Mouse (Mus musculus): ENCODE data around the gene Dtl. TPM values are rescaled to one million over a fixed set of nuclear protein-coding genes. Genes with fewer than 3 reads are reported as not detected.

Dtl gene
- polyA plus RNA-seq, 1 experiment from 2014 or later, result 38.8 TPM

DNA sequence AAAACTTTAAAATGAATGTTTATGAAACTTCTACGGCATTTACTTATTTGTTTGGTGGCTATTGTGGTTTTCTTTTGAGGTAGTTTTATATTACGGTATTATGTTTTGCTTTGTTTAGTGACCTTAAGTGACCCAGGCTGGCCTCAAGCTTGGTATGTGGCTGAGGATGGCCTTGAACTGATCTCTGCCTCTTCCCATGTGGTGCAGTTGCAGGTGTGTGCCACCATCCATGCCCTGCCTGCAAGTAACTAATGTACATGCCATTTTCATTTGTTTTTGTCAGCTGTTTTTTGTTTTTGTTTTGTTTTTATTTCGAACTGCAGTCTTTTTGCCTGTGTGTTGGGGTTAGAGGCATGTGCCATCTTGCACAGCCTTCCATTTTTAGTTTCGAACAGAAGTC, 6.3 kb upstream of the Dtl start:
- DNase-seq (ENCODE audit: low spot score), result no peak

DNA sequence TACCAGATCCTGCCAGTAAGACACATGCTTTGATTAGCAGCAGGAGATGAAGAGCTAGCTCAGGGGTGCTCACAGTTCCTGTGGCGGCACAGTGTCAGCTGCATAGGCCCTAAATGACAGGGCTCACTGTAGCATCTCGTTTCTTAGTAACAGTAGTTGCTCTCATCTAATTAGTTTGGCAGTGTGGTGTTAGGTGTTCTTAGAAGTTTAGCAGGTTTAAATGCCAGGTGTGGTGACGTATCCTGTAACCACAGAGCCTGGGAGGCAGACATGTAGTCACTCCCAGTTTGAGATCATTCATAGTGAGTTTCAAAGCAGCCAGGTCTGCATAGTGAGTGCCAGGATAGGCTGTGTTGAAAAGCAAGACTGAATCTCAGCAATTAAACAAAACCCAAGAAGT, 4.2 kb upstream of the Dtl start:
- DNase-seq (ENCODE audit: low spot score), result peak; percentile 54

DNA sequence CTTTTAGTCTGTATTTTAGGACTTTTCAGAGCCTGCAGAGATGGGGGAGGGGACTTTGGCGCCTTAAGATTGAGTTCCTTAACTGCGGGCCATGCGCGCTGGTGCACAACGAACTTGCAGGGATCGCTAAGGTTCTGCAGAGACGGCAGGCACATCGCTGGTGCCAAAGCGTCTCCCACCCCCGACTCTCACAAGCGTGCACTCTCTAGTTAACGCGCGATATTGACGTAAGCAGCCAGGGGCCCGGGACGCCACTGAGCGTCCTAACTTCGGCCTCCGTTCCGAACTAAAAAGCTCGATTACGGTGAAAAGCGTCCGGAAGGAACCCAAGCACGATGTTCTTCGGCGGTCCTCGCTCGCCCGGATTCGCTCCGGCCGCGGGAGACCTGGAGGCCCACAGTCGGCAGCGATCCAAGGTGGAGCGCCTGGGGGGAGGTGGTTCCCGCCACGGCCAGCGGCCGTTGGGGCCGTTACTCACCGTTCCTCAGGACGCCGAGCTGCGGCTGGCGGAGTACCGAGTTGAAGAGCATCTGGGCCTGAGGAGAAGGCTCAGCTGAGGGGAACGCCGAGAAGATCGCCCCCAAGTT, 380 bp downstream of the Dtl start:
- peak; percentile 78 for DNase-seq (ENCODE audit: low spot score)

DNA sequence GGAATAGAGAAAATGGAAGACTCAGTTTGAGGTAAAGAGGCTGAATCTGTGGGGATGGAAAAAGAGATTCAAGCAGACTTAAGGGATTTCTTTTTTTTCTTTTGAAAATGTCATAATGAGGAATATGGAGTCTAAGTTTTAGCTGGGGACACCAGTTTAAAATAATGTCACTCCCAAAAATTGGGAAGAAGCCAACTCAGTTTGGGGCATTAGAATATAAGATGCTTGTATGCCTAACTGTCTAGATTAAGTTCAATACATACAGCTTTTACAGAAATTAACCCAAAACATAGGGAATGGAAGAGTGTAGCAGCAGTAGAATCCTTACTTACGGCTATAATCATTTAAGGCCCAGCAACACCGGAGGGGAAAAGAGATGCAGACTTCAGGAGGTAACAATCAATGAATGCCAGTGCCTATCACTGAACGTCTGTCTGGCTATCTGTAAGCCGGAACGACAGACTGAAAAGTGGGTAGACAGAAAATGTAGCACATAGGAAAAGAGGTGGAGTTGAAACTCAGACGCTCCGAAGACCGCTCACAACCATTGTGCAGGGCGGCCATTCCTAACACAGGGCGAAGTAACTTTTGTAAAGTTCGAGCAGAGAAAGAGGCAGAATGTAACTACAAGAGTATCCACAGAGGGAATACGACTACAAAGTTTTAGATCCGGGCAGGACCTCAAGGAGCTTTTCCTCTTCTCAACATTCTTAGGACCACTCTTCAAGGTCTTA, 1.3 kb downstream of the Dtl start:
- DNase-seq (ENCODE audit: low spot score), result peak; percentile 46

DNA sequence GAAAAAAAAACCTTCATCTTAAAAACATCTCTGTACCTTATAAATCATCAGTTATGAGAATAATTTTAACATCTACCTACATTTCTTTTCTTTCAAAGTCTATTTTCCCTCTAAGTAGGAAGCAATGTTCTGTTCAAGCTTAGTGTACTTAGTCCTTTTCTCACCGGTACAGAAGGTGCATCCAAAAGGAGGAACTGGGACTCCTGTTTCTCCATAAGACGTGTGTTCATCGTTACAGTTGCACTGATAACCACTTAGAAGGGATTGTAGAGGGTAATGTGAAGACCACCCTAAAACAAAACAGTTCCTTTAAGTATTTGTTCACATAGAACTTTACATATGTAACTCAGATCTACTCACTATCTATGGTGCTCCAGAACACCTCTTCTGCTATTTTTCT, 4.9 kb downstream of the Dtl start:
- no peak for DNase-seq (ENCODE audit: low spot score)

DNA sequence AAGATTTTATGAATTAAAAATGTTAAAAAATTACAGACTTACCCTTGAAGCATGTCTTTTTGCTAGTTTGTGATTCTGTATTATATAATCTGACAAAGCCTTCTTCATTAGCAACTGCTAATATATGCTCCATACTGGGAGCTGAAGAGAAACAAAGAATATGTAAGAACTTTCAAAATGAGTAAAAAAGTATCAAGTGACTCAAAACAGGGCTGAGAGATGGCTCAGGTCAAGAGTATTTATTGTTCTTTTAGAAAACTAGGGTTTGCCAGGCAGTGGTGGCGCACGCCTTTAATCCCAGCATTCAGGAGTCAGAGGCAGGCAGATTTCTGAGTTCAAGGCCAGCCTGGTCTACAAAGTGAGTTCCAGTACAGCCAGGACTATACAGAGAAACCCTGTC, 5.7 kb downstream of the Dtl start:
- DNase-seq (ENCODE audit: low spot score), result no peak

DNA sequence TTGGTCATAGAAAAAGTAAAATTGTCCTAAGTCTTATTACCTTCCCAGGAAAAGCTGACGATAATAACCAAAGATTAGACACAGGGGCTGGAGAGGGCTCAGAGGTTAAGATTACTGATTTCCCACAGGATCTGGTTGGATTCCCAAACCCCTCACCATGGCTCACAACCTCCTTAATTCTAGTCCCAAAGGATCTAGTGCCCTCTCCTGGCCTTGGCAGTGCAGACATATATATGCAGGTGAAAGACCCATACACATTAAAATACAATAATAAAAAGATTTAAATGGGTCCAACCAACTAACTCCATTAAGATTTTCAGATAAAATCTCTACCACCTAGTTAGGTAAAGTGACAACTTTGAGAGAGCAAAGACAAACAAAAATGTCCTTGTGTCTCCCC, 7.5 kb downstream of the Dtl start:
- peak; percentile 29 for DNase-seq (ENCODE audit: low spot score)

DNA sequence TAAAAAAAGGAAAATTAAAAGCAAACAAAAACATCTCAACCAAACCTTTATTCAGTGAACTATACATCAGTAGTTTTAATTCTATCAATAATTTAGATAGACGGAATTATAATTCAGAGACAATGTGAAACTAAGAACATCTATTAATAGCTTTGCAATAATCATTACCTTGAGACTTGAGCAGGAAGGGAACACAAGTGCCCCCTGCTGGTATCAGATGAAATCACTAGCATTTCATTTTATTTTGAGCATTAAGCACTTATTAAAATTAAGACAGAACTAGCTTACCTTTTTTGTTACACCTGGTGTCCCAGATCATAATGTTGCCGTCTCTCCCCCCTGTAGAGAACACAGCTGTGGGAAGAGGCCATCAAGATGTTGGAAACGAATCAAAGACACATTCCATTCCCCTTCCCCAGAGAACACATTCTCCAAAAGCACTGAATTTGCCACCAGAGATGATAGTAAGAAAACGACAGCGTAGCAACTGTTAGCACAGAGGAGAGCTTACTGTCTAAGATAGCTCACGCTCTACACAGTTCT, 12.4 kb downstream of the Dtl start:
- DNase-seq (ENCODE audit: low spot score), result peak; percentile 46

DNA sequence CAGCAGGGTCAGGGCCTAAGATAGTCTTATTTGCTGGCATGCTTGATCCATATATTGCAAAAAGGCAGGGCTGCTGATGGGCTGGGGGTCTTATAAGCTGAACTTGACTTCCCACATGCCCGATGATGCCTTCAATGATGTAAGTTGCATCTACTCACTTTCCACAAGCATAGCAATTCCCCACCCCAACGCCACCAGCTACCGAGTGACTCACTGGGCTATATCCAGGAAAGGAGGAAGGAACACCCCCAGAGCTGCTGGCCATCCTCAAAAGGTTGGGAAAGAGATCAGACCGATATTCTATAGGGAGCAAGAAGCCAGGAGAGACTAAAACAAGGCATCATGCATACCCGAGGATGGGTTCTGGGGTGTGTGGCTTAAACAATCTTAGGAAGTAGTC, 15.6 kb downstream of the Dtl start:
- no peak for DNase-seq (ENCODE audit: low spot score)

DNA sequence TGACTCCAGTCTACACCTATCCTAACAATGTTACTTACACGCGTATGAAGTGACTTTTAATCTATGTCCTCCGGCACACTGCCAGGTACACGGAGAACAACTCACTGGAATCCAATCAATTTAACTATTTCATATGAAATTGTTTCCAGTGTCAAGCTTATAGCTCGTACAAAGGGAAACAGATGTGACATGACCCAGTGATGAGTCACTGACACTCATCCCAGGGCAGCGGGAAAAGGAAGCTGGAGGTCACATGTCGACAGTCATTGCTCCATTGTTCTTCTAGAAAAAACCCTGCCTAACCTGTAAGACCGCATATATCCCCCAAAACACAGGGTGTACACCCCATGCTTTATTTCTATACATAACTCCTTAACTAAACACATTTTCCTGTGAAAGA, 18.2 kb downstream of the Dtl start:
- no peak for DNase-seq (ENCODE audit: low spot score)

DNA sequence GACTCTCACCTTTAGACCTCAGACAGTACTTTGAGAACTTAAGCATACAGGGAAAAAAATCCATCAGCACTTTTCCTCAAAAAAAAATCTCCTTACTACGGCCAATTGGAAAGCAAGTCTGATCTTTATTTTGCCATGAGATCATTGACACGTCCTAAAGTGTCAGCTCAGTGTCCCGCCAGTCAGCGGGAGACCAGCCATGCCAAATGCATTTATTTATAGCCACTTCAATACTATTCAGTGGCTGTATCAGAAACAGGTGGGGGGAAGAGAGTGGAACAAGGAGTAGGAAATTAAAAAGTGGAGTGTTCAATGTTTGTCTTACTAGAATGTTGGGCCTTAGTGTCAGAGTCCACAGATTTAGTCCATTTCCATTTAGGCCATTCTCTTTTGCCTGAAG, 24.6 kb downstream of the Dtl start:
- DNase-seq (ENCODE audit: low spot score), result no peak

DNA sequence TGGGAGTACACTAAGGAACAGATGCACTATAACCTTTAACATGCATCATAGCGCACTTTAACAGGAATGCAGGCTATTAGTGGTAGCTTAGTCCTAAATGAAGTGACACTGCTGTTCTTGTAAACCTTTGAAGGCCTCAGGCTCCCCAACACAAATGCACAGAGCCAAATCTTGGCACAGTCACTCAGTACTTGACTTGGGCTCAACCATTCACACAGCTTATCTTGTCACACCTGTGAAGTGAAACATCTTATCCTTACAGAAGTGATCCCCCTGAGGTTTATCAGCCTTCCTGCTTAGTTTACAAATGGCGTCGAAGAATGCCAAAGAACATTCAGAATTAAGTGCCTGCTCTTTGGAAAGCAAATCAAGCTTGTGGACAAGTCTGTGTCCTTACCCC, 31.6 kb downstream of the Dtl start:
- DNase-seq (ENCODE audit: low spot score), result no peak

DNA sequence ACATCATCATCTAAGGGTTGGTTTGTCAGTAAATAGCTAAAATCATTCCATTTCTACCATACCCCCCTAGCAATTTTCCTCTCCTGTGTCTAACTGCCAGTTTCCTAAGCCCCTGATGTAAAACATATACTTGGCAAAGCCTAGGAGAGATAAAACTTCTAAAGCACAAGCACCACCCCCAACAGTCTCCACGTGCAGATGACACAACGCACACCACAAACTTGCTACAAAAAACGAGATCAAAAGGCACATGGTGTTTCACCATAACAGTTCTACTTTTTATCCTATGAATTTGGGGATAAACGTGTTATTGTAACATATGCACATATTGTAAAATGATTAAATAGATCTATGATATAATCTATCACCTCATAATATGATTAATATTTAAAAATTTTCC, 33.7 kb downstream of the Dtl start:
- peak; percentile 53 for DNase-seq (ENCODE audit: low spot score)

DNA sequence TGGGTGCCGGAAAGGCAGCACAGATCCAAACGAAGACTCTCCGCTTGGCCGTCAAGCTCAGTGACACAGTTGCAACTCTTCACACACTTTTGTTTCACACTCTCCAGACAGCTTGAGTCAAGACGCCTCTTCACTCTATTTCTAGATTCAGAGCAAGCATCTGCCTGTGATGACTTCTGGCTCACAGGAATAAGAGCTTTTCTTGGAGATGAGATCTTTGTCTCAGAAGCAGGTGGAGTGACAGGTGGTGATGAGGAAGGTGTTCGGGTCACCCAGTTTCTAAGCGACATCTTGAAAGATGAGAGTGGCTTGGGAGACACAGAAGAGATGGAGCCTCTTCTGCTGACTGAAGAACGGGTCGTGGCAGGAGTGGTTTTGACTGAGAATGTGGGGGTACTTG, 34.3 kb downstream of the Dtl start:
- DNase-seq (ENCODE audit: low spot score), result no peak

DNA sequence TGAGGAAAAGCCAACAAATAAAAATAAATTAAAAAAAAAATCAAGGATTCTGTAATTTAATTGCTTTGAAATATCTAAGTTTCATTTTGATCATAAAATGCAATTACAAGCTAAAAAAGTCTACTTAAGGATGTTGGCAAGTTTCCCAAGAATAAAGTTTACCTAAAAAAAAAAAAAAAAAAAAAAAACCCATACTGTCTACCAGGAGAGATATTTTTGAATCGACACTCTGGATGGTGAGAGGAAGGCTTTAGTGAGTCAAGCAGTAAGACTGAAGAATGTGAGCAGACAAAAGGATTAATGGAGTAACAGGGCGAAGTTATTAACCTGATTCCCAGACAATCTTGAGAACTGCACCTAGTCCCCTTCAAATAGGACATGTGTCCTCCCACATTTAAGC, 35.0 kb downstream of the Dtl start:
- no peak for DNase-seq (ENCODE audit: low spot score)

DNA sequence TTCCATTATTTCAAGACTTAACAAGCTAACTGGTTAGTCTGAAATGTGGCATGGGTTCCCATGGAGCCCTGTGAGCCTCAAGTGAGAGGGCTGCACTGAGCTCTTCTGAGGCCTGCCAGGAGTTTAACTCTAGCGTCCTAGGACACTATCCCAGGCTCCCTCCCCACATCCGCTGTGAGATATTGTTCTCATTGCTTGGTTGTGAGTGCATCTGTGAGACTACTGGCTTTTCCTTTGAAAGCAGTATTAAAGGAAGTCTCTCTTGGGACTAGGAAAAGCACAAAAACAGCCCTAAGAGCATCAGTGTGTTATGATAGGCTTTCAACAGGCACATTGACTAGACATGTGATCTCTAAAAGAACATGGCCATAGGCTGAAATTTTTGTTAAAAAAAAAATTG, 40.4 kb downstream of the Dtl start:
- DNase-seq (ENCODE audit: low spot score), result no peak

DNA sequence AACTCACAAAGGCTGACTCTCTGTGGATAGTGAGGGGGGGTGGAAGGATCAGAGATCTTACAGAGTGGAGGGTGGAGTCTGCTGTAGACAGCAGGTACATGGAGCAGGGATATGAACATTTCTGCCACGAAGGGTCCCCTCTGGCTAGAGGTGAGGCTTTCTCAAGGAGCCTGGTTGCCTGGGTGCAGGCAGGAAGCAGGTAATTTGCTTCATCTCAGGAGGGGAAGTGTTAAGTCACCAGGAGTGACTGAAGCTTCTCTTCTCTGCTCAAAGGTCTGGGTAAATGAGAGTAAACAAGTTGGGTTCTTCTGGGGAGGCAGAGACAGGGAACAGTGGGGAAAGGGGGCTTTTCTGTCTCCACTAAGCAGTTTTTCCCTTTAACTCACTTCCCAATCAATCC, 44.3 kb downstream of the Dtl start:
- DNase-seq (ENCODE audit: low spot score), result peak; percentile 37

DNA sequence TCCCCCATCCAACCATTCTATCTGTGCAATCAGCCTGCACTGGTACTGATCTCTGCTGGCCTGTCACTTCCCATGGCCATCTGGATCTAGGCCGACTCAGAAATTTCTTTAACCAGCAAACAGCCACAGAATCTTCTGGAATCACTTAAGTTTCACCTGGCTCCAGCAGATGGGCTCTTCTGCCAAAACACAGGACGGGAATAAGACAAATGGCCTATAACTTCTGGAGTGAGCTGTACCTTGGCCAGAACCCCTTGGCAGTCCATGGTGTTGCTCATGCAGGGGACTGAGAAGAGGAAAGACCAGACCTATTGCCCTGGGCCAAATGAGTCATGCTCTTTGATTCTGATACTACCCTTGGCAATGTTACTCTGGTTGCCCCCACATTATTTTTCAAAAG, 45.9 kb downstream of the Dtl start:
- DNase-seq (ENCODE audit: low spot score), result no peak

DNA sequence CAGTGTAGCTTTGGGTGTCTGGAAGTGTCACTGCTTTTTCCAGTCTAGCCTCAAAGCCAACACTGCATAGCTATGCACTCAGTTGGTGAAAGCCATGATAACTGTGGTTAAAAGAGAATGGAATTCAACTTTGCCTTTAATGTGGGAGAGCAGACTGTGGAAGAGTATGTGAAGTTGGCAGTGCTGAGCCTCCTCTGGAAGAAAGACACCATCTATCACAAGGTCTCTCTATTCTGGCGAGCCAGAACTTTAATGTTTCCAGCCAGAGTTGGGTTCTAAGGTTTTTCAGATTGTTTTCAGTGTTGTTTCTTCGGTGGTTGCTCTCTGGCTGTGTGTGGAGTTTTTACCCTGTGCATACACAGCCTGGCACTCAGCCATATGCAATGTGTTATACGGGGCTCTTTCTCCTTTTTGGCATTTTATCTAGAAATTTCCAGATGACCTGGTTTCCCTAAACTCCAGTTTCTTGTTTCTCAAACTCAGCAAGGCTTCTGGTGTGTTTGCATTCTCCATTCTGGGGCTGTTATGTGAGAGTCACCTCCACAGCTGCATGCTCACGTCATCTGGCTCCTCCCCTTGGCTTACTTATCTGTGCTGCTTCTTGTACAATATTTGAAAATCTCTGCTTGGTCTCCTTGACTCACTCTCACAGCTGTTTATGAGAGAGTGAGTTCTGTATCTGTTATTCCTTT, 47.3 kb downstream of the Dtl start:
- DNase-seq (ENCODE audit: low spot score), result peak; percentile 87

DNA sequence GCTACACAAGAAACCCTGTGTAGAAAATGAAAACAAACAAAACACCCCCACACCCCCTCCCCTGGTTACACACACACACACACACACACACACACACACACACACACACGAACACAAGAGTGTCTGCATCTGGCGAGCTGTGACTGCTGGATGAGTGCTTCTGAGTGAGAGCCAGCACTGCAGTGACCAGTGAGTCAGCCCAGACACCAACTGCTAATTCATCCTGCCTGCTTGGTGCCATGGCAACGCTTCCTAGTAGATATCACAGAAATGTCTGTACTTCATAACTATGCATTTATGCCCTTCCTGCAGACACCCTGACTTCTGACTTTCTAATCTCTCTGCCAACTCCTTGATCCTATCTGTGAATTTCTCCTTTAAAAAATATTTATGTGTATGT, 48.3 kb downstream of the Dtl start:
- DNase-seq (ENCODE audit: low spot score), result no peak

DNA sequence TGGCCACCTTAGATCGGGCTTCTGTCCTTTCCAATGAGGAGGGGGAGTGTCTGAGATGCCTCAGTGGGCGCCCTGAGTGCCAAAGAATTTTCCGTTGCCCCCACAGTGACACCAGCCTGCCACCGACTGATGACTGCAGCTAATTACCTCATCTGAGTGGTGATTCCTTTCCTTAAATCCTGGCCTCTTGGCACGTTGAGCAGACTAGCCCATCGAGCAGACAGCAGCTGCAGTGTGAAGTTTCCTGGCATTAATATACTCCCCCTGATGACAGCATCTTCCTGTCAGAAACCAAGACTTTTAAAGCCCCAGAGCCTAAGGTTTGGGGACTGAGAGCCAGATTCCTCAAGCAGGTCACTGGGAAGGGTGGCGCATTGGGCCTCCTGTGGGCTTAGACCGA, 53.9 kb downstream of the Dtl start:
- no peak for DNase-seq (ENCODE audit: low spot score)

DNA sequence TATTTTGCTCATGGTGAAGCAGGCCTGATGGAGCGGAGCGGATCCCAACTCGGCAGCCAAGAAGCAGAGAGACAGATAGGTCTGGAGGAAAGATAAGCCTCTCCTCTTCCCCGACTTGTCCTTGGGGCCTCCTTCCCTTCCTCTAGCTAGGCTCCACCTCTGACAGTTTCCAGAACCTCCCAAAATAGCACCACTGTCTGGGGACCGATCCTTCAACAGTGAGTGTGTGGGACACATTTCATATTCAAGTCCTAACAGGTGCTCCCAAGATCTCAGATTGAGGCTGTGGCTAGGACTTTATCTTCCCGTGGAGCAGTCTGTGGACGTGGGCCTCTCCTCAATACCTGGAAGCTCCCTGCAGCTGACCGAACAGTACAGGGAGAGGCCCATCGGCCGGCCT, 54.7 kb downstream of the Dtl start:
- peak; percentile 29 for DNase-seq (ENCODE audit: low spot score)

DNA sequence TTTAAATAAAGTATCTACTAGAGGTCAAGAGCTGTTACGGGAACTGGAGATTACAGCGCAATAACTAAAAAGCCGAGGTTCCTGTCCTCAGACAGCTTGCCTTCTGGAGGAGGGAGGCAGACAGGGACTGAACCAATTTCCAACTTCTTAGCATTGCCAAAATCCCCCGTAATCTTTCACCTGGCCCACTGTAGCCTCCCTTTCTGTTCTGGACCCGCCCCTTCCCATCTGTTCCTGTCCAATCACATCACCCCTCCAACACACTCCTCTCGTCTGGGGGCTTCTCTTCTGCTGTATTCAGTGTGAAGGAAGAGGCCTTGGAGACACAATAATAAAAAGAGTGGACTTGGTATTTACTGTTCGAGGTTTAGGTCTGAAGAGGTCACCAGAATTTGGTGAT, 55.1 kb downstream of the Dtl start:
- peak; percentile 78 for DNase-seq (ENCODE audit: low spot score)

Data from thymus, postnatal 0 days (tissue).